Mouse (Mus musculus) layer of hippocampus, postnatal 14 days (tissue): Measurements from ENCODE around the gene Adam6a. TPM values are rescaled to one million over a fixed set of nuclear protein-coding genes. Genes with fewer than 3 reads are reported as not detected.
"Not testable (repeated sequence)": the region's sequence is repeated elsewhere in the genome, so short reads cannot be mapped to it uniquely, and the experiment has no call there.

Experiments used
- DNase-seq, 2 experiments: peaks; one replicate each; pipeline ENCODE4 v3.0.0; 2021 to 2022; ENCODE audit warnings: low spot score in 2 of 2, mixed read lengths in 1 of 2
- long read RNA-seq, 2 experiments: library from polyadenylated mRNA; stranded (forward); transcript quantifications; one replicate each; pipeline ENCODE4 v2.0.0; 2021
- total RNA-seq, 2 experiments: library from RNA; stranded (reverse); gene quantifications; 2 replicates each; pipeline ENCODE4 v1.2.3; 2021

The Adam6a gene
- total RNA-seq, result not detected
- long read RNA-seq, experiment 1, result 0 reads
- long read RNA-seq, experiment 2, result 0 reads

DNA sequence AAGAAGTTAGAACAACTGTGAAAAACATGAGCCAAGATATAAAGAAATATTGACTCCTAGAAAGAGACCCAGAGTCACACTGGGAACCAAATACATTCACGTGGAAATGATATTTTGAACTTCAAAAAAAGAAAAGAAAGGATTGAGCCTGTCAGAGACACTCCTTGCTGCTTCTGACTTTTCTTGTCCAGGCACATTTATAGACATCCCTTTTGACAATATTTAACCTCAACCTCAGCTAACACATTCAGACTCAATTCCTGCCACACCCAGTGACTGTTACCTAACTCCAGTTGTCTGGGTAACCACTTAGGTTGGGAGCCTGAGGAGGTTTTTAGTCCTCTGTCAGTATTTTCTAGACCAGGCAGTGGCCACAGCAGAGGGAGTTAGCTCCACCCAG is at the start of gene Adam6a:
Gene Adam6a, plus strand, starts transcription at position 301 of the 400 bp plus-strand sequence.
- DNase-seq, result not testable (repeated sequence)

DNA sequence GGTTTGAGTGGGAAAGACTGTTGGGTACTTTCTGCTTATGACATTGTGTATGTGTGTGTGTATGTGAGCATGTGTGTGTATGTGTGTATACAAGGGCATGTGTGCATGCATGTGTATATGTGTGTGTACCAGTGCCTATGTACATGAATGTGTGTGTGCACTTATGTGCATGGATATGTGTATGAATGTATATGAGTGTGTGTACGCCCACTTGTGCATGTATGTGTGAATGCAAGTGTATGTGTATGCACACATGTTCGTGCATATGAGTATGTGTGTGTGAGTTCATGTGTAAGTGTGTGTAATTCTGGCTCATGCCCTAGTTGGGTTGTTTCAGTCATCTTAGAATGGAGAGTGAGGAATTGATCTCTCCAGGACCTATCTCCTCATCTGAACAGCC is 17.8 kb upstream of the Adam6a start:
- no peak for DNase-seq

DNA sequence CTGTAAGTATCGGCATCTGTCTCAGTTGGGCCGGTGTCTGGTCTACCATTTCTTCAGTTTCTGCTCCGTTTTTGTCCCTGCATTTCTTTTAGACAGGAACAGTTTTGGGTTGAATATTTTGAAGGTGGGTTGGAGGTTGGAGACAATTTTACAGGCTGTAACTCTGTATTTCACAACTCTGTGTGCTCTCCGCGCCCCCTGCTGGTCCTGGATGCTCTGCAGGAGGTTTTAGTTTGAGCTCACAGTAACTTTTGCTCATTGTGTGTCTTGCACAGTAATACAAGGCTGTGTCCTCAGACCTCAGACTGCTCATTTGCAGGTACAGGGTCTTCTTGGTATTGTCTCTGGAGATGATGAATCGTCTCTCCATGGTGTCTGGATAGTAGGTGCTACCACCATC is 34.5 kb downstream of the Adam6a start:
- no peak for DNase-seq

DNA sequence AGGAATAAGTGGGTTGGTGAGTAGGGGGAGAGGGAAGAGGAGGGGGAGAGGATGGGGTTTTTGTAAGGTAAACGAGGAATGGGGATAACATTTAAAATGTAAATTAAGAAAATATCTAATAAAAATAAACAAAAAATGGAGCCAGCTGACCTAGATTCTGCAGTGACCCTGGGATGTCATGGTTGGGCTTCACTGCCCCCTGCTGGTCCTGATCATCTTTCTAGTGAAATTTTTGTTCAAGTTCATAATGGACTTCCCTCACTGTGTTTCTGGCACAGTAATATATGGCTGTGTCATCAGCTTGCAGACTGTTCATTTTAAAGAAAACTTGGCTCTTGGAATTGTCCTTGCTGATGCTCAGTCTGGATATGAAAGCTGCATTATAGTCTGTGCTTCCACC is 44.3 kb downstream of the Adam6a start:
- DNase-seq, result no peak

Other genes with a start within 250 kb of the Adam6a start
- gene Adam6b, start 54.4 kb upstream of the Adam6a start, total RNA-seq, result not detected